Mouse (Mus musculus) forebrain, embryonic 12.5 days (tissue): ENCODE measurements around the gene Hnrnpd. TPM values are rescaled to one million over a fixed set of nuclear protein-coding genes. Genes with fewer than 3 reads are reported as not detected.

Experiments used
- ATAC-seq: fragments of 200-750 bp; cut with Nextera tagmentation; 2 replicates; pipeline ENCODE4 v1.8.0; 2017; ENCODE audit warnings: moderate TSS enrichment; ENCODE audit not compliant: low FRiP score
- H3K27ac ChIP-seq: fragments of 300-500 bp; sonication (generic); 2 replicates; pipeline ENCODE4 v1.5.1; 2016; ENCODE audit warnings: mild to moderate bottlenecking
- H3K27me3 ChIP-seq: fragments of 300-500 bp; sonication (generic); 2 replicates; pipeline ENCODE4 v1.6.1; 2016; ENCODE audit warnings: mild to moderate bottlenecking
- H3K36me3 ChIP-seq: fragments of 300-500 bp; sonication (generic); replicated peaks from 2 replicates; pipeline ENCODE4 v1.6.1; 2016; ENCODE audit warnings: mild to moderate bottlenecking
- H3K4me1 ChIP-seq: fragments of 300-500 bp; sonication (generic); 2 replicates; pipeline ENCODE4 v1.6.1; 2016
- H3K4me2 ChIP-seq: fragments of 300-500 bp; sonication (generic); 2 replicates; pipeline ENCODE4 v1.6.1; 2016; ENCODE audit warnings: mild to moderate bottlenecking, moderate library complexity
- H3K4me3 ChIP-seq: fragments of 300-500 bp; sonication (generic); replicated peaks from 2 replicates; pipeline ENCODE4 v1.5.1; 2016; ENCODE audit warnings: mild to moderate bottlenecking
- H3K9ac ChIP-seq: fragments of 300-500 bp; sonication (generic); 2 replicates; pipeline ENCODE4 v1.6.1; 2016; ENCODE audit warnings: mild to moderate bottlenecking
- H3K9me3 ChIP-seq: fragments of 300-500 bp; sonication (generic); 2 replicates; pipeline ENCODE4 v1.6.1; 2016
- WGBS: fragments of 180-500 bp; shearing (Covaris S2); methylation state at CpG from one replicate; pipeline ENCODE4 v1.1.7; 2016; 5-methylcytosine and 5-hydroxymethylcytosine counted together
- polyA plus RNA-seq: library from polyadenylated mRNA; unstranded; fragments of >200 nt; fragmentation: Nextera tagmentation; extraction: Ambion mirVana; gene quantifications from 2 replicates; pipeline ENCODE4 v1.2.1, GENCODE M21; 2016

Hnrnpd gene
- polyA plus RNA-seq, 1 experiment from 2014 or later: 515 TPM

DNA sequence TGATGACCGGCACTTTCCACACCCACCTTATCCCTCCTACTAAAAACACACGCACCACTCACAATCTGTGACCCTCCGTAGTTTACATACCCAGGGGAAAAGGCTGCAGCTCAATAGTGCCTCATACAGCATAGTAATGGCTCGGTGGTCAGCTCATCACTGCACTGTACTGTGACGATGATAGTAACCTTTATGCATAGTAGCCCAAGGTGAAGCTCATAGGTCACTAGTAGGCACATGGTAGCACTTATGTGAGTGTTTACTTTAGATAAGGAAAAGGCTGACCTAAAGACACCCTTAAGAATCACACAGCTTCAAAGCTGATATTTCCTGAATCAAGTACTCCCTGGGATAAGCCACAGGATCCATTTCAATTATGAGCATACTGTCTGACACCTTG is 26.2 kb downstream of the Hnrnpd start:
- no peak overlapping the region for H3K4me2 ChIP-seq
- H3K36me3 ChIP-seq: peaks cover 16% of the 10 kb centered on the region
- H3K27ac ChIP-seq: no peak overlapping the region
- no peaks in the 10 kb centered on the region for H3K27me3 ChIP-seq
- WGBS: 92% methylated on average over 5 of the region's 5 CpGs
- no peak overlapping the region for H3K4me3 ChIP-seq
- no peak overlapping the region for H3K9ac ChIP-seq
- no peak for ATAC-seq
- H3K9me3 ChIP-seq: no peaks in the 10 kb centered on the region
- H3K4me1 ChIP-seq: peaks cover 15% of the 10 kb centered on the region

DNA sequence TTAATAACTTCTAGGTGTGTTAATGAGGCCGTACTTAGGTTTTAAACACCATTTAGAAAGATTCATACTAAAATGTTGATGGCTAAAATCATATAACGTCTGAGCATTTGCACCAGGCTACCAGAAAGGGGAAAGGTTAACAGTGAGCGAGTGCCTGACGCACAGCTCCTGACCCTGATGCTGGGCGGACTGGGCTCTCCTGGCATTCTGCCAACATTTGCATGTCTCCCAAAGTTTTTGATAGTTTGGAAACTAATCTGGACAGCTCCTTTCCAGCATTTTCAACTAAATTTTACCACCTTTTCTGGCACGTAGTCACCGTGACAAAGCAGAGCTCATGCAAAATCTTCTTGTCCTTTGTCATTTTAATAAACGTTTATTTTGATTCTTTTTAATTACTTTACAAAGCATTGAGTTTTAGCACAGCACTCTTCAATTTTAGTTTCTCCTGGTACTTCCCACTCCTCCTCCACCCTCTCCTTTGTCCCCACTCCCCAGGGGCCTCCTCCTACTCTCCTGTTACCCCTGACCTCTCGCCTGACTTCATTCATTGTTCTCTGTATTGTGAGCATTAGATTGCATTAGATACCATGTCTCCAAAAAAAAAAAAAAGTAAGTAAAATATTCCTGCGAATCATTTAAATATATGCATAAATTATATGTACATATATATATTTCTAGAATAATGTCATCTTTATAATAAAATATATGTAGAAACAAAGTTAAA is 36.8 kb downstream of the Hnrnpd start:
- peaks cover 9% of the 10 kb centered on the region; the same call in 1 of the 2 replicates for H3K36me3 ChIP-seq
- ATAC-seq: no peak
- H3K9ac ChIP-seq: no peak overlapping the region
- no peak overlapping the region for H3K4me3 ChIP-seq
- H3K27ac ChIP-seq: no peak overlapping the region
- no peaks in the 10 kb centered on the region for H3K4me1 ChIP-seq
- no peaks in the 10 kb centered on the region for H3K27me3 ChIP-seq
- H3K4me2 ChIP-seq: no peak overlapping the region
- WGBS: 47% methylated on average over 10 of the region's 10 CpGs
- H3K9me3 ChIP-seq: no peaks in the 10 kb centered on the region; the same call in 1 of the 2 replicates

- Histone ChIP-seq H3K4me3 (no peak overlapping the region), H3K36me3 (peaks cover 9% of the 10 kb centered on the region; the same call in 1 of the 2 replicates), H3K27me3 (no peaks in the 10 kb centered on the region), H3K4me2 (no peak overlapping the region), H3K27ac (no peak overlapping the region), H3K4me1 (no peaks in the 10 kb centered on the region), H3K9me3 (no peaks in the 10 kb centered on the region; the same call in 1 of the 2 replicates), H3K9ac (no peak overlapping the region)
- no peak for ATAC-seq
- WGBS: 81% methylated on average over 10 of the region's 10 CpGs
Measured at GRCm38 (mm10) chr5:99941273-99941672, 37.5 kb downstream of the Hnrnpd start.

GRCm38 (mm10) chr5:99939440-99939839 is 39.3 kb downstream of the Hnrnpd start:
- Histone ChIP-seq H3K27me3 (no peaks in the 10 kb centered on the region), H3K4me2 (no peak overlapping the region), H3K4me1 (no peaks in the 10 kb centered on the region), H3K4me3 (no peak overlapping the region), H3K27ac (no peak overlapping the region), H3K36me3 (0 out of 2 replicates have a peak, but pooled peaks cover 4% of the 10 kb centered on the region), H3K9me3 (no peaks in the 10 kb centered on the region; the same call in 1 of the 2 replicates), H3K9ac (no peak overlapping the region)
- ATAC-seq: no peak
- WGBS: 91% methylated on average over 3 of the region's 3 CpGs

- no peaks in the 10 kb centered on the region for H3K4me1 ChIP-seq
- H3K4me3 ChIP-seq: no peak overlapping the region
- H3K36me3 ChIP-seq: no peaks in the 10 kb centered on the region
- H3K27ac ChIP-seq: no peak overlapping the region
- no peaks in the 10 kb centered on the region for H3K27me3 ChIP-seq
- no peak overlapping the region for H3K9ac ChIP-seq
- H3K9me3 ChIP-seq: no peaks in the 10 kb centered on the region
- H3K4me2 ChIP-seq: no peak overlapping the region
- WGBS: 84% methylated on average over 6 of the region's 6 CpGs
- no peak for ATAC-seq
Measured at GRCm38 (mm10) chr5:99931910-99932309, 46.8 kb downstream of the Hnrnpd start.

DNA sequence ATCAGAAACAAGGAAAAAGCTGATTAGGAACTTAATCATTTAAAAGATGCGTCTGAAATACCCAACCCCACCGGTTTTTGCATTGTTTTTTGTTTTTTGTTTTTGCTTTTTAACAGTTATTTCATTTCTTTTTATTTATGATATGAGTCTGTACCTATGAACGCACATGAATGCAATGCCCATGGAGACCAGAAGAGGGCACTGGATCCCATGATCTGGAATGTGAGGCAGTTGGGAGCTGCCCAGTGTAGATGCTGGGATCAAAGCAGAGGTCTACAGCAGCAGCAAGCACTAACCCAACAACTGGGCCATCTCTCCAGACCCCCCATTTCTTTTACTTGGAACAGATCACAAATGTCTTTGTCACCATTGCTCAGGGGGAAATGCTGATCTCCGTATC is 50.8 kb downstream of the Hnrnpd start:
- no peak overlapping the region for H3K9ac ChIP-seq
- 53% methylated on average over 4 of the region's 4 CpGs for WGBS
- no peak overlapping the region for H3K27ac ChIP-seq
- H3K27me3 ChIP-seq: no peaks in the 10 kb centered on the region
- no peak overlapping the region for H3K4me3 ChIP-seq
- no peak overlapping the region for H3K4me2 ChIP-seq
- H3K4me1 ChIP-seq: no peaks in the 10 kb centered on the region
- H3K9me3 ChIP-seq: no peaks in the 10 kb centered on the region
- no peak for ATAC-seq
- H3K36me3 ChIP-seq: no peaks in the 10 kb centered on the region

GRCm38 (mm10) chr5:99922033-99922432 is 56.7 kb downstream of the Hnrnpd start:
- Histone ChIP-seq H3K36me3 (no peaks in the 10 kb centered on the region), H3K4me3 (no peak overlapping the region), H3K9me3 (no peaks in the 10 kb centered on the region), H3K4me2 (no peak overlapping the region), H3K27me3 (no peaks in the 10 kb centered on the region), H3K27ac (no peak overlapping the region), H3K4me1 (no peaks in the 10 kb centered on the region), H3K9ac (no peak overlapping the region)
- WGBS: 79% methylated on average over 8 of the region's 8 CpGs
- no peak for ATAC-seq

DNA sequence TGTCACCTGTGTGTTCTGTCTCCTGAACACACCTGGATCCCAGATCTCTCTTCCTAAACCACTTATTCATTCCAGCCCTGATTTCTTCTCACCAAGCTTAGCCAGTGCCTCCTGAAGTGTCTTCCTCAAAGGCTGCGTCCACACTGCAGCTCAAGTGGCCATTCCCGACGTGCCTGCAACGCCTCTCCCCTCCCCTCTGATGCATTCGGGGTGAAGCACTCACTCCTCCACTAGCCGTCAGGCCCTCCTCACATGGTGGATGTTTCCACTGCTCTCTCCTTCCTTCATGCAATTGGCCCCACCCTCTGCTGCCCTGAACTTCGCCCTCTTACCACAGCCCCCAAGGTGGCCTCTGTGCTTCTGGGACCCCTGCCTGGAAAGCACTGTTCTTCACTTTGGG is 63.2 kb downstream of the Hnrnpd start:
- Histone ChIP-seq H3K9ac (no peak overlapping the region), H3K4me1 (no peaks in the 10 kb centered on the region), H3K4me2 (no peak overlapping the region), H3K27ac (no peak overlapping the region), H3K27me3 (no peaks in the 10 kb centered on the region), H3K4me3 (no peak overlapping the region), H3K9me3 (no peaks in the 10 kb centered on the region), H3K36me3 (no peaks in the 10 kb centered on the region)
- no peak for ATAC-seq
- WGBS: 38% methylated on average over 7 of the region's 7 CpGs

DNA sequence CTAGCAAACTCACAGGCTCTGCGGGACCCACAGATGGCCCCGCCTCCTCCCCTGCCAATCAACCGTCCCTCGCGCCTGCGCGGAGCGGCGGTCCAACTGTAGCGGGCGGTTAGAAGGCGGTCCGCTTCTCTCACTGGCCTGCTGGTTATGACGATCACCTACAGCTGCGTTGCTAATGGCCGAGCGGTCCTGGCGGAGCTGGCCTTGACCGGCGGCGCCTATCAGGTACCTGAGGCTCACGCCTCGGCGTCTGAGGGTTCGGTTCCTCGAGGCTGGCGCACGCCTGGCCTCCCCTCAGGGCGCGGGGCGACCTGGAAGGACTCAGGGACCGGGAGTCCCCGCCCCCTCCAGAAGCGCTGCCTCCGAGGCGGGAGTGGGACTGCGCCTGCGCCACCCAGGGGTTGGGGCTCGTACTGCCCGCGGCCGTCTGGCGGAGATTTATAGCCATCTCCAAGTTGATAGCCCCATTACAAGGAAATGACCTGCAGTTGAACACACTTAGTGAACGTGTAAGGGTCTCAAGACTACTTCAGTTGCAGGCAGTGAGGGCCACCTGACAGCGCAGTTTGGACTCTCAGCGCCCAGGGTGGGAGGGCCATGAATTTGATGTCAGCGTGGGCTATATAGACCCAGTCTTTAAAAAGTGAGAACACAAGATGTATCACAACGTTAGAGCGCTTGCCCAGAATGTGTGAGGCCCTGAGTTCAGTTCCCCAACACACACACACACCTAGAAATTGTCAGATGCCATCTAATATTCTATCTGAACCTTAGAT is 72.4 kb downstream of the Hnrnpd start, which contains the start of gene Vamp9:
TSS of gene Vamp9 (plus strand) at position 74 of the 776 bp plus-strand sequence.
- H3K4me3 ChIP-seq: peak within 1 kb of the TSS; percentile 61
- no peaks in the 10 kb centered on the region for H3K36me3 ChIP-seq
- peak; percentile 99 for ATAC-seq
- 9% methylated on average over 49 of the region's 49 CpGs for WGBS
- peak within 1 kb of the TSS; percentile 51 for H3K4me2 ChIP-seq
- no peaks in the 10 kb centered on the region; the same call in 1 of the 2 replicates for H3K27me3 ChIP-seq
- no peaks in the 10 kb centered on the region for H3K9me3 ChIP-seq
- H3K27ac ChIP-seq: peak within 1 kb of the TSS; percentile 91
- peak within 1 kb of the TSS; percentile 61 for H3K9ac ChIP-seq
- no peaks in the 10 kb centered on the region for H3K4me1 ChIP-seq

Other genes with a start within 250 kb of the Hnrnpd start
- 36.6 and 36.9 TPM in 2 replicates for gene Rasgef1b, start 249.9 kb downstream of the Hnrnpd start, polyA plus RNA-seq
- 0.56 TPM in 1 of 2 replicates, not detected in the other for gene Vamp9, start 72.7 kb downstream of the Hnrnpd start, polyA plus RNA-seq
- gene 4930524J08Rik, start 123 bp upstream of the Hnrnpd start, polyA plus RNA-seq: 2.3 and 3.0 TPM in 2 replicates
- 284 and 293 TPM in 2 replicates for gene Hnrnpdl, start 60.7 kb upstream of the Hnrnpd start, polyA plus RNA-seq
- gene Enoph1, start 61.0 kb upstream of the Hnrnpd start, polyA plus RNA-seq: 43.8 and 45.0 TPM in 2 replicates
- gene Tmem150c, start 180.9 kb upstream of the Hnrnpd start, polyA plus RNA-seq: 5.8 and 6.3 TPM in 2 replicates